ENCODE assay signal across 14 mouse cellular contexts in the genomic region with DNA sequence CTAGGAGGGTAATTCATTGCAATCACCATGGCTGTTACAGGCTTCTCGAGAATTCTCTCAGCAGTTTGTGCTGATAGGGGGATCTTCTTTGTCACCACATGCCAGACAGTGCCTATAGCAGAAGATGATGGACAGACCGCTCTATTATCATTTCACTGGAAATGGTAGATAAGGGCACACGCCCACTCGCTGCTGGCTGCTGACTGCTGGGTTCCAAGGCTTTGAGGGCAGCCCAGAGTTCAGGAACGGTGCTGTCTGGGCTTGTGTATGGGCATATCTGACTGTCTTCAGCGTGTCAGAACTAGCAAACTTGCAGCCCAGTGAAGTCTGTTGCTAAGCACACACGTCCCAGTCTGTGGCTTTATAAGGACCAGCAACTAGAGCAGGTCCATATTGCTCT. TPM values are rescaled to one million over a fixed set of nuclear protein-coding genes. Genes with fewer than 3 reads are reported as not detected.
A peak's percentile ranks its signal among the peaks of the same experiment; 100 is the strongest.
DNase-seq lines count a peak whose midpoint lies in the region; ATAC-seq lines count a peak whose summit lies in the region.
"Had no signal": no experiment of that assay in that cellular context is flagged by ENCODE, and none has a peak within 500 bp of the region (broad histone marks: within the 10 kb centered on the region; RNA-seq: fewer than 3 reads in every experiment).

No protein-coding gene starts in this region.

- H3K4me2 ChIP-seq in kidney, embryonic 15.5 days = 0 out of 2 replicates have a peak overlapping the region, but pooled peaks have one; percentile 30
- H3K4me2 ChIP-seq in liver, embryonic 12.5 days = peak overlapping the region; percentile 93
- H3K4me2 ChIP-seq in stomach, embryonic 15.5 days = no peak overlapping the region
- H3K4me2 ChIP-seq: embryonic facial prominence, embryonic 12.5 days had no signal

- H3K27me3 ChIP-seq in kidney, embryonic 15.5 days = no peaks in the 10 kb centered on the region
- H3K27me3 ChIP-seq in liver, embryonic 12.5 days (replicated peaks) = no peaks in the 10 kb centered on the region
- H3K27me3 ChIP-seq in stomach, embryonic 15.5 days (replicated peaks) = no peaks in the 10 kb centered on the region
- H3K27me3 ChIP-seq: embryonic facial prominence, embryonic 12.5 days had no signal

- H3K4me1 ChIP-seq in kidney, embryonic 15.5 days = peaks cover 10% of the 10 kb centered on the region
- H3K4me1 ChIP-seq in liver, embryonic 12.5 days = peaks cover 95% of the 10 kb centered on the region
- H3K4me1 ChIP-seq in stomach, embryonic 15.5 days = peaks cover 9% of the 10 kb centered on the region; the same call in 1 of the 2 replicates

- WGBS in kidney, embryonic 15.5 days = 80% methylated on average over 7 of the region's 7 CpGs
- 14% methylated on average over 7 of the region's 7 CpGs for WGBS in liver, embryonic 12.5 days (ENCODE audit: insufficient replicate concordance)
- 65% methylated on average over 7 of the region's 7 CpGs for WGBS in stomach, embryonic 15.5 days

- no peak overlapping the region for H3K27ac ChIP-seq in kidney, embryonic 15.5 days
- H3K27ac ChIP-seq in liver, embryonic 12.5 days = peak overlapping the region; percentile 93
- H3K27ac ChIP-seq in stomach, embryonic 15.5 days = no peak overlapping the region
- H3K27ac ChIP-seq: embryonic facial prominence, embryonic 12.5 days; kidney, postnatal 0 days had no signal

- H3K36me3 ChIP-seq in kidney, embryonic 15.5 days = no peaks in the 10 kb centered on the region
- H3K36me3 ChIP-seq in liver, embryonic 12.5 days = peaks cover 61% of the 10 kb centered on the region
- no peaks in the 10 kb centered on the region for H3K36me3 ChIP-seq in stomach, embryonic 15.5 days
- H3K36me3 ChIP-seq: embryonic facial prominence, embryonic 12.5 days had no signal

- H3K9me3 ChIP-seq in kidney, embryonic 15.5 days (replicated peaks) = no peaks in the 10 kb centered on the region
- H3K9me3 ChIP-seq in liver, embryonic 12.5 days (replicated peaks) = no peaks in the 10 kb centered on the region
- H3K9me3 ChIP-seq in stomach, embryonic 15.5 days = no peaks in the 10 kb centered on the region
- H3K9me3 ChIP-seq: embryonic facial prominence, embryonic 12.5 days had no signal

- no peak for DNase-seq in kidney, adult 11 months
- peak; percentile 88 for DNase-seq in c-Kit-positive CD71-positive TER-119-negative erythroid progenitor cells, embryonic 14.5 days (ENCODE audit: low read depth)
- no peak for DNase-seq in urinary bladder, postnatal 14 days (ENCODE audit: low spot score)
- DNase-seq: adrenal gland, adult 8-10 months; cerebellum, adult 11-12 months; forebrain, postnatal 0 days; thymus, postnatal 25 days had no signal

- no peak overlapping the region for H3K9ac ChIP-seq in kidney, embryonic 15.5 days
- H3K9ac ChIP-seq in liver, embryonic 12.5 days = peak overlapping the region; percentile 72
- H3K9ac ChIP-seq in stomach, embryonic 15.5 days = no peak overlapping the region
- H3K9ac ChIP-seq: embryonic facial prominence, embryonic 12.5 days; forebrain, postnatal 0 days had no signal

- 0 out of 2 replicates have a peak, but pooled peaks have one; percentile 27 for ATAC-seq in kidney, embryonic 15.5 days (replicated peaks; ENCODE audit: low FRiP score)
- ATAC-seq in liver, embryonic 12.5 days = peak; percentile 95
- peak; percentile 81; the same call in 1 of the 2 replicates for ATAC-seq in stomach, embryonic 15.5 days (ENCODE audit: insufficient read depth, low FRiP score, low read depth)
- no peak for ATAC-seq in cerebellum, adult (ENCODE audit: insufficient number of reproducible peaks, low FRiP score, low TSS enrichment)
- ATAC-seq: CD4-positive, CD25-positive, alpha-beta regulatory T cell, adult 4 months; forebrain, postnatal 0 days had no signal

- no peak overlapping the region for H3K4me3 ChIP-seq in kidney, embryonic 15.5 days (replicated peaks)
- H3K4me3 ChIP-seq in liver, embryonic 12.5 days = peak overlapping the region; percentile 37
- H3K4me3 ChIP-seq in stomach, embryonic 15.5 days (replicated peaks) = no peak overlapping the region
- H3K4me3 ChIP-seq: embryonic facial prominence, embryonic 12.5 days had no signal

RNA-seq across cellular contexts. Expression of gene Steap3, which starts 13.3 kb away (rescaled TPM):
- 3.0 and 3.4 TPM in 2 replicates for polyA plus RNA-seq in kidney, embryonic 15.5 days (2015; fragmentation: Nextera tagmentation; extraction: Ambion mirVana)
- polyA plus RNA-seq in liver, embryonic 12.5 days (2016; fragmentation: Nextera tagmentation; extraction: Ambion mirVana) = 54.3 and 56.3 TPM in 2 replicates
- polyA plus RNA-seq in stomach, embryonic 15.5 days (2015; fragmentation: Nextera tagmentation; extraction: Ambion mirVana) = 4.9 and 7.3 TPM in 2 replicates
- polyA plus RNA-seq: CD4-positive, CD25-positive, alpha-beta regulatory T cell, adult 4 months had no signal
